Mouse (Mus musculus) stomach, embryonic 14.5 days (tissue): ENCODE results near the gene Trpm3. TPM values are rescaled to one million over a fixed set of nuclear protein-coding genes. Genes with fewer than 3 reads are reported as not detected.

Experiments
- ATAC-seq: fragments of 200-750 bp; cut with Nextera tagmentation; 2 replicates; pipeline ENCODE4 v1.8.0; 2017; ENCODE audit warnings: low read depth, moderate TSS enrichment; ENCODE audit not compliant: insufficient number of reproducible peaks, insufficient read depth, low FRiP score
- H3K27ac ChIP-seq: fragments of 300-500 bp; sonication (generic); 2 replicates; pipeline ENCODE4 v1.5.1; 2014; ENCODE audit warnings: mild to moderate bottlenecking, low read length, moderate library complexity, mixed read lengths
- H3K27me3 ChIP-seq: fragments of 300-500 bp; sonication (generic); 2 replicates; pipeline ENCODE4 v1.6.1; 2014; ENCODE audit warnings: low read length, control low read depth, mixed read lengths; ENCODE audit not compliant: control insufficient read depth, insufficient read depth
- H3K36me3 ChIP-seq: fragments of 300-500 bp; sonication (generic); 2 replicates; pipeline ENCODE4 v1.6.1; 2014; ENCODE audit warnings: mild to moderate bottlenecking, control low read depth, low read length, moderate library complexity, mixed read lengths; ENCODE audit not compliant: control insufficient read depth, insufficient read depth
- H3K4me1 ChIP-seq: fragments of 300-500 bp; sonication (generic); 2 replicates; pipeline ENCODE4 v1.6.1; 2014; ENCODE audit warnings: low read length, control low read depth, mixed read lengths; ENCODE audit not compliant: control insufficient read depth, insufficient read depth
- H3K4me2 ChIP-seq: fragments of 300-500 bp; sonication (generic); replicated peaks from 2 replicates; pipeline ENCODE4 v1.6.1; 2014; ENCODE audit warnings: low read depth, low read length, control low read depth
- H3K4me3 ChIP-seq: fragments of 300-500 bp; sonication (generic); 2 replicates; pipeline ENCODE4 v1.5.1; 2014; ENCODE audit warnings: low read depth, low read length, control low read depth
- H3K9ac ChIP-seq: fragments of 300-500 bp; sonication (generic); replicated peaks from 2 replicates; pipeline ENCODE4 v1.6.1; 2014; ENCODE audit warnings: low read depth, mild to moderate bottlenecking, control low read depth, low read length, moderate library complexity, mixed read lengths
- H3K9me3 ChIP-seq: fragments of 300-500 bp; sonication (generic); 2 replicates; pipeline ENCODE4 v1.6.1; 2016; ENCODE audit warnings: low read depth, low read length, control low read depth; ENCODE audit not compliant: control insufficient read depth
- WGBS: fragments of 180-500 bp; shearing (Covaris S2); extraction: QIAGEN DNeasy Blood & Tissue Kit; methylation state at CpG from one replicate; pipeline ENCODE4 v1.1.7; 2014; 5-methylcytosine and 5-hydroxymethylcytosine counted together
- polyA plus RNA-seq: library from polyadenylated mRNA; unstranded; fragments of >200 nt; fragmentation: Nextera tagmentation; extraction: Ambion mirVana; gene quantifications from 2 replicates; pipeline ENCODE4 v1.2.1, GENCODE M21; 2014

The Trpm3 gene
- polyA plus RNA-seq, 1 experiment from 2014 or later: 0.97 TPM

DNA sequence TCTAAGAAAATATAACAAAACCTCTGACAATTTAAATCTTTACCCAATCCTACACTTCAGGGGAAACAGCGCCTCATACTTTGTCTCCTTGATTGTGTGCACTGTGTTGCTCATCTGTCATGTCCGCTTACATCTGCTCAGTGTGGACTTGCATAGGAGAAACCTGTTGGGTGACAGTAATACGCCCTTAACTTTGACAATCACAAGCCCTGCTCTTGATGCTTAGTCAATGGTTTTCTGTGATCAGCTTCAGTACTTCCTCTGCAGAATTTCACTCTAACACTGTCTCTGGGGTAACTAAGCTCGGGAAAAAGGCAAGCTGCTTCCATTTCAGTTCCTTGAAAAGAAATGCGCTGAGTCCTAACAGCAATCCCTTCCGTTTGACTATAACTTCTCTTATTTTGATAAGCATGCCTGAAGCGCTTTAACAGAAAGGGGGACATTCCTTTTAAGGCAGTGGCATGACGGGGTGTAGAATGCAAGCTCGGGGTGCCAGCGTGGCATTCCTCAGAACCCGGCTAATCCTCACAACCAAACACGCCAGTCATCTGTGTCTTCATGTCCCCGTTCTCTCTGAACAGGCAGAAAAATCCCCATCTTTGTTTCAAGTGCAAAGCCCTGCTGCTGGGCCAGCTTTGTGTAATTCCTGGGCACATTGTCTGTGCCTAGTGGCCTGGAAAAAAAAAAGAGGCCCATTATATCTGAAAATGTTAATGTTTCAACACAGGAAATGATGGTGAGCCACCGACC is 517.8 kb downstream of the Trpm3 start:
- Histone ChIP-seq H3K27me3 (no peaks in the 10 kb centered on the region), H3K4me1 (no peaks in the 10 kb centered on the region), H3K27ac (no peak overlapping the region), H3K4me2 (no peak overlapping the region), H3K9me3 (no peaks in the 10 kb centered on the region), H3K4me3 (no peak overlapping the region), H3K9ac (no peak overlapping the region), H3K36me3 (no peaks in the 10 kb centered on the region)
- ATAC-seq: no peak
- WGBS: 65% methylated on average over 14 of the region's 14 CpGs

DNA sequence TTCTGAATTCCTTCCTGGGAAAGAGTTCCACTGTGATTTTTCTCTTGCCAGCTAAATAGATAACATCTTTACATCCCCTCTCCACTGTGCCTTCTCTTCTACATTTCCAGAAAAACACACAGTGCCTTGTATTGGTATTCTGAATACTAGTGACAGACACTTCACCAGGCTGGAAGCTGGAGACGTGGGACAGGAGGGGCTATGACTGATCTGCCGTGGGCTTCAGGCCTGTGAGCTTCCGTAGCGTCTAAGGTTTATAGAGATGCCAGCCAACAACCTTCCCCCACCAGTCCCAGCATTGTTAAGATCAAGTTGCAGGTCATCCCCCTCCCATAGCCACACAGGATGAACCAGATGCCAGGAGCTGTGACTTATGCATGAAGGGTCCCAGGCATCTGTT is 518.4 kb downstream of the Trpm3 start:
- WGBS: 44% methylated on average over 4 of the region's 4 CpGs
- ATAC-seq: no peak

DNA sequence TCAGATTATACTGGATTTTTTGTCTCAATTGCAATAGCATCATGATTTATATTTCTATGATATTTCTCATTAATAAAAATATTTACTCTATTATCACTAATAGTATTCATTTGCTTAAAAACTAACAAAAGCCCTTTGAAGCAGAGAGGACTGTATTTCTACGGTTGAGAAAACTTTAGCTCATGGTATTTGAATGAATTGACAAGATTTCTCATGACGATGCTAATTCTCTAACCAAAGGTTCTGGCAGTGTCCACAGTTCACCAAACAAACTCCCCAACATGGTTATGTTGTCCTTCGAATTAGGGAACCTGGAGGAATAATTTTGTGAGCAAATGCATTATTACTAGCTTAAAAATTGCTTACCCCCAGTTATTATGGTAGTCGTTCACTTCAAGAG is 526.6 kb downstream of the Trpm3 start:
- no peak overlapping the region for H3K4me3 ChIP-seq
- no peak for ATAC-seq
- no peaks in the 10 kb centered on the region for H3K36me3 ChIP-seq
- H3K9ac ChIP-seq: no peak overlapping the region
- no peak overlapping the region for H3K27ac ChIP-seq
- no peaks in the 10 kb centered on the region for H3K9me3 ChIP-seq
- no peaks in the 10 kb centered on the region for H3K27me3 ChIP-seq
- H3K4me1 ChIP-seq: no peaks in the 10 kb centered on the region
- 80% methylated on average over 4 of the region's 4 CpGs for WGBS
- H3K4me2 ChIP-seq: no peak overlapping the region

More for the DNA sequence above, 518.4 kb downstream of the Trpm3 start:
- no peak overlapping the region for H3K4me3 ChIP-seq
- H3K27ac ChIP-seq: no peak overlapping the region
- H3K9ac ChIP-seq: no peak overlapping the region
- H3K36me3 ChIP-seq: no peaks in the 10 kb centered on the region
- no peak overlapping the region for H3K4me2 ChIP-seq
- no peaks in the 10 kb centered on the region for H3K27me3 ChIP-seq
- no peaks in the 10 kb centered on the region for H3K4me1 ChIP-seq
- H3K9me3 ChIP-seq: no peaks in the 10 kb centered on the region

DNA sequence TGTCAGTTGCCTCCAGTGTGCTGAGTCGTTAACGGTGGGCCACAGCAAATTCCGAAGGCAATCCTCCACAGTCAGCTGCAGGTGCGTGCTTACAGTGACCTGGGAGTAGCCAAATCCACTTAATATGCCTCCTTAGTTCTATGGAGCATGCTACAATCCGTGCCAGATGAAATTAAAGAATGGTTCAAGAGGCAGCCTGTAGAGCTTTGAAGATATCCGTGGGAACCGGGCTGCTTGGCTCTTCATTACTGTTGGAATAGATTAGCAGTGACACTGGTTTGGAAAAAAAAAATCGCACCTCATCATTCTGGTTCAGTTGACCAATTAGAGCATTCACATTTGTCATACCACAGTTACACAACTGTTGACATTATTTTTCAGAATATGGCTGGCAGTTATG is 531.4 kb downstream of the Trpm3 start:
- ATAC-seq: no peak
- 84% methylated on average over 8 of the region's 8 CpGs for WGBS
- Histone ChIP-seq H3K4me2 (no peak overlapping the region), H3K9ac (no peak overlapping the region), H3K27me3 (no peaks in the 10 kb centered on the region), H3K9me3 (no peaks in the 10 kb centered on the region), H3K27ac (no peak overlapping the region), H3K4me3 (no peak overlapping the region), H3K4me1 (no peaks in the 10 kb centered on the region), H3K36me3 (no peaks in the 10 kb centered on the region)

DNA sequence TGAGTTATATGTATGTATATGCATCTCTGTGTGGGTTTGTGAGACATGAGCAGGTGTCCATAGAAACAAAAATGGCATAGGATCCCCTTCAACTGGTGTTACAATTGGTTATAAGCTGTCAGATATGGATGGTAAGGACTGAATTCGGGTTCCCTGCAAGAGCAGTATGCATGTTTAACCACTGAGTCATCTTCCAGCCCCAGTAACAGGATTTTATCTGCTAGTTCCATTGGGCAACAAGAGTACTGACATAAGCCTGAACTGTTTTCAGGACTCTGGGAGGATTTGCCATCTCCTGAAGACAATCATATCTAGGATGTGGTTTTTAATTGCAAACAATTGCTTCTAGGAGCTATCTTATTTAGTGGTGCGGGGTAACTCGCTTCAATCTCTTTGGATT is 534.0 kb downstream of the Trpm3 start:
- Histone ChIP-seq H3K4me3 (no peak overlapping the region), H3K9ac (no peak overlapping the region), H3K9me3 (no peaks in the 10 kb centered on the region), H3K36me3 (no peaks in the 10 kb centered on the region), H3K4me1 (no peaks in the 10 kb centered on the region), H3K27me3 (no peaks in the 10 kb centered on the region), H3K27ac (no peak overlapping the region), H3K4me2 (no peak overlapping the region)
- ATAC-seq: no peak
- WGBS: 89% methylated on average over 3 of the region's 3 CpGs

DNA sequence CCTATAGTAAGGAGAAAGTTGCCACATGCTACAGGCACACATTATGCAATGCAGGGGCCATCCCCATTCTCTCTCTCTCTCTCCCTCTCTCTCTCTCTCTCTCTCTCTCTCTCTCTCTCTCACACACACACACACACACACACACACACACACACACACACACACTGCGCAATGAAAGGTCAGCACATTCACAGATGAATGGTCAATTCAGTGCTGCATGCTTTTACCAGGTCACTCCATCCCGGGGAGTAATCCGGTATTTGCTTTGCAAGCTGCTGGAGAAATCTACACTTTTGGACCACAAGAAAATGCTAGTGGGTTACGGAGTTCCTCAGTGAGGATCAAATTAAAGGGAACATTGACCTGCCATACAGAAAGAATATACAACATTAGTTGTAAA is 537.4 kb downstream of the Trpm3 start:
- H3K4me2 ChIP-seq: no peak overlapping the region
- no peaks in the 10 kb centered on the region for H3K4me1 ChIP-seq
- WGBS: 83% methylated on average over 4 of the region's 4 CpGs
- no peaks in the 10 kb centered on the region for H3K27me3 ChIP-seq
- ATAC-seq: no peak
- H3K9ac ChIP-seq: no peak overlapping the region
- no peak overlapping the region for H3K27ac ChIP-seq
- no peaks in the 10 kb centered on the region for H3K9me3 ChIP-seq
- H3K4me3 ChIP-seq: no peak overlapping the region
- no peaks in the 10 kb centered on the region for H3K36me3 ChIP-seq

DNA sequence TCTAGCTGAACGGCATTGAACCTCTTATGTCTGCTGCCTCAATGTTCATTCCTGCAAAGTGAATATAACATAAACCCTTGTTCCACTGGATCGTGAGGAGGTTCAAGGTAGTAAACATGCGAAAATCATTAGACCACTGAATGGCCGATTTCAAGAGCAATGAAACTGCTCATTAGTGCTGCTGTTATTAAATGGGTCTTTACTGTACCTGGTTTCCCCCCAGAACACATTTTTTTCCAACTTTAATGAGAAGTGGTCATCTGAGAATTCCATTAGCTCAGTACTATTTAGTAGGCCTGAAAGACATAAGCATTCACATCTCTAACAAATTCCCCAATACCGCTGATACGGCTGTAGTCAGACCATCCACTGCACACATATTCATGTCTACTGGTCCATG is 543.4 kb downstream of the Trpm3 start:
- H3K27me3 ChIP-seq: no peaks in the 10 kb centered on the region
- no peaks in the 10 kb centered on the region for H3K9me3 ChIP-seq
- H3K9ac ChIP-seq: no peak overlapping the region
- WGBS: 89% methylated on average over 6 of the region's 6 CpGs
- no peak overlapping the region for H3K4me3 ChIP-seq
- no peak for ATAC-seq
- no peaks in the 10 kb centered on the region for H3K36me3 ChIP-seq
- H3K4me1 ChIP-seq: no peaks in the 10 kb centered on the region
- H3K27ac ChIP-seq: no peak overlapping the region
- H3K4me2 ChIP-seq: no peak overlapping the region

DNA sequence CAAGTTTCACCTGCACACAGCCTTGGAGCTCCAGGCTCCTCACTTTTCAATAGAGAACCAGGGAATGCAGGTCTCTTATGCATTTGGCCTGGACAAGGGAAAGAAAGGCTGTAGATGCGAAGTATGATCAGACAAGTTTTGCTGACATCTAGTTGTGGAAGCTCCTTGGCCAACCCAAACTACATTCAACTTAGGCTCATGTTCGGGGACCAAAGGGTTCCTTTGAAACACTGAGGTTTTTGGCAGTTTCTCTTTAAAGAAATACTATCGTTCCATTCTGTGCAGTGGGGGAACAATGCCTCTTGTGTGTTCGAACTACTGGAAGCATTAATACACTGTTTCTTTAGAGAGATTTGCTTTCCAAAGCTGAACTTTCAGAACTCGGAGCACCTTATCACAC is 553.1 kb downstream of the Trpm3 start:
- WGBS: 82% methylated on average over 5 of the region's 5 CpGs
- H3K9ac ChIP-seq: no peak overlapping the region
- H3K27me3 ChIP-seq: no peaks in the 10 kb centered on the region
- no peak overlapping the region for H3K4me2 ChIP-seq
- H3K9me3 ChIP-seq: no peaks in the 10 kb centered on the region
- no peak overlapping the region for H3K4me3 ChIP-seq
- no peaks in the 10 kb centered on the region for H3K36me3 ChIP-seq
- no peak for ATAC-seq
- H3K4me1 ChIP-seq: no peaks in the 10 kb centered on the region
- H3K27ac ChIP-seq: no peak overlapping the region

DNA sequence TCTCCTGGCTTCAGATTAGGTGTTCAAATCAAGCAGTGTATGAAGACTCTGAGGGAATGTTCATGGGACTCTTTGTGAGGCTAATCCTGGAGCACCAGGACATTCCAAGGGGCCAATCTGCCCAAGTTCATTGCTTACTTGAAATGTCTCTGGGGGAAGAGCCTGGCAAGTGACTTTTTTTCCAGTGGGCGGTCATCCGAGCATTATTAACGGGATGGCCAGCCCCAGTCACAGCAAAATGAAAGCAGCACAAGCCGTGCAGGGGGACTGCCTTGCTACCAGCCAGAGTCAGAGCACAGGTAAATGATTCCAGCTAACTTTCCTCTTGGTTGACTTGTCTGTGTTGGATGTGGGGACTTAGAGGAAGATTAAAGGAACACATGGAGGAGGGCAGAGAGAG is 553.7 kb downstream of the Trpm3 start:
- Histone ChIP-seq H3K36me3 (no peaks in the 10 kb centered on the region), H3K9ac (no peak overlapping the region), H3K4me1 (no peaks in the 10 kb centered on the region), H3K27ac (no peak overlapping the region), H3K27me3 (no peaks in the 10 kb centered on the region), H3K4me3 (no peak overlapping the region), H3K4me2 (no peak overlapping the region), H3K9me3 (no peaks in the 10 kb centered on the region)
- 63% methylated on average over 4 of the region's 4 CpGs for WGBS
- no peak for ATAC-seq
